Mouse (Mus musculus) C3H10T1/2 (cell line): ENCODE results near the gene Ppig. TPM values are rescaled to one million over a fixed set of nuclear protein-coding genes. Genes with fewer than 3 reads are reported as not detected.

ENCODE experiments used
- polyA plus RNA-seq, 2 experiments: library from polyadenylated mRNA; unstranded; fragments of >200 nt; fragmentation: generic; extraction: Trizol; gene quantifications; one replicate each; pipeline ENCODE4 v1.2.1; 2012; ENCODE audit warnings: missing spikeins in 2 of 2

The Ppig gene
- 1 to 10 TPM; 3.4 to 5.4 TPM for polyA plus RNA-seq

GRCm38 (mm10) chr2:69722273-69722649 is at the start of gene Ppig:
TSS of gene Ppig (plus strand) at chr2:69722545.

GRCm38 (mm10) chr2:69712981-69713625 is 9.2 kb upstream of the Ppig start, which contains the start of gene Fastkd1:
TSS of gene Fastkd1 (minus strand) at chr2:69713516.

GRCm38 (mm10) chr2:69789429-69790069 is 67.2 kb downstream of the Ppig start, which contains the start of the genes Ccdc173 and Phospho2:
TSS of gene Ccdc173 (minus strand) at chr2:69789575.
TSS of gene Phospho2 (plus strand) at chr2:69789623.

Other genes starting within 250 kb of the Ppig start
- gene Lrp2, start 136.5 kb upstream of the Ppig start, polyA plus RNA-seq: not detected
- gene Bbs5, start 75.4 kb upstream of the Ppig start, polyA plus RNA-seq: 1 to 10 TPM in 1 of 2 experiments, under 1 TPM in 1; 0.18 to 2.4 TPM
- gene Klhl41, start 52.4 kb upstream of the Ppig start, polyA plus RNA-seq: under 1 TPM; 0.01 to 0.08 TPM
- 1 to 10 TPM in 1 of 2 experiments, under 1 TPM in 1; 0.36 to 3.1 TPM for gene Fastkd1, start 9.0 kb upstream of the Ppig start, polyA plus RNA-seq
- gene Ccdc173, start 67.0 kb downstream of the Ppig start, polyA plus RNA-seq: under 1 TPM; 0.04 to 0.83 TPM
- 1 to 10 TPM in 1 of 2 experiments, under 1 TPM in 1; 0.51 to 7.3 TPM for gene Phospho2, start 67.1 kb downstream of the Ppig start, polyA plus RNA-seq
- 1 to 10 TPM in 1 of 2 experiments, under 1 TPM in 1; 0.15 to 1.6 TPM for gene Klhl23, start 99.4 kb downstream of the Ppig start, polyA plus RNA-seq
- 10 to 100 TPM in 1 of 2 experiments, 1 to 10 TPM in 1; 4.2 to 17.9 TPM for gene Ssb, start 139.0 kb downstream of the Ppig start, polyA plus RNA-seq
- gene Mettl5, start 163.1 kb downstream of the Ppig start, polyA plus RNA-seq: 1 to 10 TPM; 1.3 to 5.1 TPM
- 1 to 10 TPM in 1 of 2 experiments, under 1 TPM in 1; 0.50 to 7.3 TPM for gene Ubr3, start 174.7 kb downstream of the Ppig start, polyA plus RNA-seq